9 mouse cellular contexts compared by ENCODE assay signal in the genomic region with DNA sequence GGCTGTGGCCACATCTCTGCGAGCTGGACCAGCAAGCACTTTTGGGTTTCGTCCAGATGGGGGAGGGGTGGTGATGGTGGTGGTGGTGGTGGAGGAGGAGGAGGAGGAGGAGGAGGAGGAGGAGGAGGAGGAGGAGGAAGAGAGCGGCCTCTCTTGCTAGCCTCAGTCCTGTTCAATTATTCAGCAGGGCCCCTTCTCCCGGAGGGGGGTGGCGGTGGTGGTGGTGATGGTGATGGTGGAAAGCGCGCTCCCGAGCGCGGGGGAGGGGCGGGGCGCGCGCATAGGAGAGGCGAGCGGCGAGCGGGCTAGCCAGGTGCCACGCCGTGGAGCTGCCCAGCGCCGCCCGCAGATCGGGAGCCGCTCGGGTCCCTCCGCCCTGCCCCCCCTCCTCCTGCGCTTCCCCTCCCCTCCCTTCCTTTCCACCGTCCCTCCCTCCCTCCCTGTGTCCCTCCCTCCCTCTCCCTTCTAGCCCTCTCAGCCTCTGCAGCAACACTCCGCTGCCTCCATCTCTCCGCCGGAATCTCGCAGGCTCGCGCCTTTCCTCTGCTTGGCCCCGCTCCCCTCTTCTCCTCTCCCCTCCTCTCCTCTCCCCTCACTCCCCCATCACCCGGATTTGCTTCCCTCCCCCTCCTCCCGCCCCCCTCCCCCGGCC. TPM values are rescaled to one million over a fixed set of nuclear protein-coding genes. Genes with fewer than 3 reads are reported as not detected.
A peak's percentile ranks its signal among the peaks of the same experiment; 100 is the strongest.
DNase-seq lines count a peak whose midpoint lies in the region; ATAC-seq lines count a peak whose summit lies in the region.
"Had no signal": no experiment of that assay in that cellular context is flagged by ENCODE, and none has a peak within 500 bp of the region (broad histone marks: within the 10 kb centered on the region; RNA-seq: fewer than 3 reads in every experiment).

No protein-coding gene starts in this region.

- WGBS in forebrain, embryonic 13.5 days = 0% methylated on average over 3 of the region's 39 CpGs
- WGBS in liver, embryonic 16.5 days (ENCODE audit: insufficient replicate concordance) = 0% methylated on average over 25 of the region's 39 CpGs

- peak overlapping the region; percentile 96 for H3K4me2 ChIP-seq in forebrain, embryonic 13.5 days
- H3K4me2 ChIP-seq in liver, embryonic 16.5 days (ENCODE audit: low read depth, low read length) = 0 out of 2 replicates have a peak overlapping the region, but pooled peaks have one; percentile 17

- peak overlapping the region; percentile 89 for H3K27ac ChIP-seq in forebrain, embryonic 13.5 days
- H3K27ac ChIP-seq in liver, embryonic 16.5 days (ENCODE audit: low read length) = no peak overlapping the region

- H3K27me3 ChIP-seq in forebrain, embryonic 13.5 days = peaks cover 7% of the 10 kb centered on the region; the same call in 1 of the 2 replicates
- H3K27me3 ChIP-seq in liver, embryonic 16.5 days (ENCODE audit: control insufficient read depth, insufficient read depth, low read depth, low read length) = peaks cover 94% of the 10 kb centered on the region
- no peaks in the 10 kb centered on the region for H3K27me3 ChIP-seq in splenic B cell, adult 2 months (ENCODE audit: control insufficient read depth, insufficient read depth, low read length, poor library complexity, severe bottlenecking)

- peak; percentile 78 to 79 for DNase-seq in frontal cortex, postnatal 10 days (ENCODE audit: low spot score in 2 of 2)
- no peak for DNase-seq in frontal cortex, postnatal 25 days (ENCODE audit: low spot score in 2 of 2)
- peak; percentile 95 for DNase-seq in brain, adult 2 months (ENCODE audit: low read depth, low spot score)
- peak; percentile 29 for DNase-seq in kidney, postnatal 14 days
- peak; percentile 23 for DNase-seq in splenic B cell, adult 2 months (ENCODE audit: low read depth, low spot score)
- no peak for DNase-seq in urinary bladder, postnatal 14 days (ENCODE audit: low spot score)

- no peaks in the 10 kb centered on the region for H3K36me3 ChIP-seq in forebrain, embryonic 13.5 days (ENCODE audit: poor library complexity, severe bottlenecking)
- no peaks in the 10 kb centered on the region for H3K36me3 ChIP-seq in liver, embryonic 16.5 days (ENCODE audit: control insufficient read depth, insufficient read depth)
- H3K36me3 ChIP-seq in splenic B cell, adult 2 months (ENCODE audit: control insufficient read depth, insufficient read depth, low read length, poor library complexity, severe bottlenecking) = no peaks in the 10 kb centered on the region

- H3K4me3 ChIP-seq in forebrain, embryonic 13.5 days = peak overlapping the region; percentile 81
- no peak overlapping the region for H3K4me3 ChIP-seq in liver, embryonic 16.5 days (ENCODE audit: low read depth, low read length)

- H3K9me3 ChIP-seq in forebrain, embryonic 13.5 days (replicated peaks) = no peaks in the 10 kb centered on the region
- no peaks in the 10 kb centered on the region for H3K9me3 ChIP-seq in liver, embryonic 16.5 days (replicated peaks; ENCODE audit: control insufficient read depth, low read length)

- peak overlapping the region; percentile 97 for H3K9ac ChIP-seq in forebrain, embryonic 13.5 days
- no peak overlapping the region for H3K9ac ChIP-seq in liver, embryonic 16.5 days (ENCODE audit: low read depth, low read length)

- H3K4me1 ChIP-seq in forebrain, embryonic 13.5 days = peaks cover 64% of the 10 kb centered on the region
- no peaks in the 10 kb centered on the region for H3K4me1 ChIP-seq in liver, embryonic 16.5 days (ENCODE audit: control insufficient read depth, low read depth, low read length)

- peak; percentile 69 for ATAC-seq in forebrain, embryonic 13.5 days
- no peak for ATAC-seq in liver, embryonic 16.5 days (ENCODE audit: low read depth)

RNA-seq across cellular contexts. Expression of gene Slc22a12, which starts 45.6 kb away (rescaled TPM):
- not detected in 2 replicates for polyA plus RNA-seq in forebrain, embryonic 13.5 days (2015; fragmentation: Nextera tagmentation; extraction: Ambion mirVana)
- not detected in 2 replicates for polyA plus RNA-seq in liver, embryonic 16.5 days (2015; fragmentation: Nextera tagmentation; extraction: Ambion mirVana)
- polyA plus RNA-seq: C2C12 had no signal

Comparison
In these comparisons a context has a peak if more than half of its experiments do, and no peak if none do; other contexts are left out.
1. DNase-seq: peak in frontal cortex, postnatal 10 days (2 of 2), brain, adult 2 months (single experiment), kidney, postnatal 14 days (single experiment) and splenic B cell, adult 2 months (single experiment); none in frontal cortex, postnatal 25 days (0 of 2) and urinary bladder, postnatal 14 days (single experiment).